Mouse (Mus musculus): ENCODE data around the gene Negr1.

Negr1 gene

DNA sequence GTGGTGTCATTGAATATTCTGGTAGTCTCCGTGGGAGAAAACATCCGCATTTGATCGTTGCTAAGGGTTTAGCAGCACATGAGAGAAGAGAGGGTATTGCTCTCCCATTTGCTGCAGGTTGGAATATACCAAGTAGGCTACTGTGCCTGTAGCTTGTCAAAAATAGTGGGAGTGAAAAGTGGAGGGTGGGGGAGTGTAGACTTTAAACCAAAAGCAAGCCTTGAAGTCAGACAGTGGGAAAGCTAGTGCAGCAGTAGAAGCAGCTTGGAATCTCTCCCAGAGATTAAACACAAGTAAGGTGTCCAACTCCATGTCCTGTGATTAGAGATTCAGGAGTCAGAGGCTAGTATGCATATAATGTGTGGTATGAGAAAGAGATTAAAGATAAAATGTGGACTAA is 248.2 kb downstream of the Negr1 start:
- DNase-seq = no peak

DNA sequence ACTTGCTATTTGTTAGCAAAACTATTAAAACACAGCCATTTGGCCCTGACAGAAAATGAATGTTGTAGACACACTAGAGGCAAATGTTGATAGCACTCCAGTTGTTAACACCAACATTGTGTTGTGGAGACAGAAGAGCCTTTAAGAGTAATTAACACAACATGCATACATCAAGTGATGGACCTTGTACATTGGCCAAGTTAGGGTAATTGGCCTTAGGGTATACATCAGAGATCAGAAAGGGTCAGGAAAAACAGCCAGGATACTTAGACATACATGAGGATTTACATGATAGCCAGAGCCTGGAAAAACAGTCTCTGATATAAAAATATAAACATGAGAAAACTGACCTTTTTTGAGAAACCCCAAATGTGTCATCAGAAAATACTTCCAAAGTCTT is 255.3 kb downstream of the Negr1 start:
- DNase-seq = no peak

DNA sequence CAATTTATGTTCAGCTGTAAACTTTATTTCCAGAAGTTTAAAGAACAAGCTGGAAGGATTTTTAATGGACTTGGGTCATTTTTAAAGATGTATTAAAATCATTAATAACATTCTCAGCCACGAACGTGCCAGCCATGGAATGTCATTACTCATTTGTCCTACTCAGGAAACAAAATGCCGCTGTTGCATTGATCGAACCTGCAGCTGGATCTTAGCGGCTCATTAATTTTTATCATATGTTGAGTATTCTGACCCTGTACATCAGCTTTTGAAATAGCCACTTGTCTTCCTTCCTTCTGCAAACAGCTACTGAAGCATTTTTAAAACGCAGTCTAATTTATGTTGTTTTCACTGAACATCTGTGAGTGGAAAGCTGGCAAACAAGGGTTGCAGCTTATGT is 255.9 kb downstream of the Negr1 start:
- no peak for DNase-seq

- no peak for DNase-seq
Observed at GRCm38 (mm10) chr3:156823039-156823438, 261.4 kb downstream of the Negr1 start.

DNA sequence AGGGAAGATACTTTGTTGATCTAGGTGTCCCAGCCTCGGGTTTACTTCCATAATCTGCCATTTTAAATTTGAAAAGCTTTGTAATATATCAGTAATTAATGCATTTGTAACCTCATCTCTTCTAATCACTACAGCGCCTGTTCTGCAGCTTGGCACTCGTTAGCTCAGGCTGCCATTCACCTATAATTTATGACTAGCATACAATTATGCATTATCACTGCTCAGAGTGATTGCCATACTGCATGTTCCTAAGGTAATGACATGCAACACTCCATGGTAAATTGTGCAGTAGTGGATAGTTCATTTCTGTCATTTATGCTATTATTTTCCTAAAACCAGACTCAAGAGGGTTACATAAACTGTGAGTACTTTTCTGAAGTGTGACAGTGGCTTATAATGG is 272.3 kb downstream of the Negr1 start:
- no peak for DNase-seq

- DNase-seq = no peak
Observed at GRCm38 (mm10) chr3:156838550-156838949, 277.0 kb downstream of the Negr1 start.

GRCm38 (mm10) chr3:156848385-156848784 is 286.8 kb downstream of the Negr1 start:
- no peak for DNase-seq

DNA sequence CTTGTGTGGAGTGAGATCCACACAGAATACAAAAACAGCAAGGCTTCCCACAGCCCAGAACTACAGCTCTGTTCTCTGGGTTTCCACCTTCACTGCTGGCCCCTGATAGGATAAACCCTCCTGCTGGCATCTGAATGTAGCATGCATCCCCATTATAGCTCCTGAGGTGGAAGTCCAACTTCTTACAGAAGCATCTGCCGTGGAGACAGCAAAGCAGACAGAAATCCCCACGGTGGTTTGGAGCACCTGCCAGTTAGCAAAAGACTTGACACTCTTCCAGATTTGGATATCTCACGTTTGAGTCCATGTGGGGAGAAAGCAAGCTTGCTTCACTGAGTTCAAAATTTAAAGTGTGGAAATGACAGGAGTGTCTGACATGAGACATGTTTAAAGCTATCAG is 290.3 kb downstream of the Negr1 start:
- no peak for DNase-seq

DNA sequence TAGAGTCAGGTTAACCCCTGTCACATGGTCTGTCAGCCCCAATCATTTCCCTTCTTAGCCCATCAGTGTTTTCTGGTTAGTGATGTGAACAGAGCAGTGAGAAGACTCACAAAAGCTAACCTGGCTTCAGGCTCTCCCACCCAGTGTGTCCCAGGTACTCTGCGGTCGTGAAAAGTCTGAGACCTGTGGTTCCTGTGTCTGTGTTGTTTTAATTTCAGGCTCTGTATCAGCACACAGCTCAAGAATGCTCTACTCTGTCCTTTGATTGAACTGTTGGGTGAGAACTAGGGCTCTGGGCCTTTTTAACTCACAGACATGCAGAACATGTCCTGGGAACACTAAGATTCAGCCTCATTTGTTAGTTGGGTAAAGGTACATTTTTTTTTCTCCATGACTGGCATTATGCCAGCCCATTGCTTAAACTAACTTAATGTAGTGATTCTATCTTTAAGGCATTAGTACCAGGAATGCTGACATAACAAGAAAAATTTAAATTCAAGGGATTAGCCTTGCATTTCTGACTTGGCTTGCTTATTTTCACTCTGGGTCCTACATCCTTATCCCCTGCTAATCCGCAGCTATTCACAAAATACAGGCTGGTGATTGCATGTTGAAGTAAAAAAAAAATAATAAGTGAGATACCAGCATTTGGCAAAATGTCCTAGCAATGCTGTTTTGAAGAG is 308.8 kb downstream of the Negr1 start:
- no peak for DNase-seq

- no peak for DNase-seq
Observed at GRCm38 (mm10) chr3:156870922-156871257, 309.3 kb downstream of the Negr1 start.

- DNase-seq = no peak
Observed at GRCm38 (mm10) chr3:156871641-156872196, 310.1 kb downstream of the Negr1 start.

GRCm38 (mm10) chr3:156876551-156876950 is 315.0 kb downstream of the Negr1 start:
- DNase-seq = no peak

DNA sequence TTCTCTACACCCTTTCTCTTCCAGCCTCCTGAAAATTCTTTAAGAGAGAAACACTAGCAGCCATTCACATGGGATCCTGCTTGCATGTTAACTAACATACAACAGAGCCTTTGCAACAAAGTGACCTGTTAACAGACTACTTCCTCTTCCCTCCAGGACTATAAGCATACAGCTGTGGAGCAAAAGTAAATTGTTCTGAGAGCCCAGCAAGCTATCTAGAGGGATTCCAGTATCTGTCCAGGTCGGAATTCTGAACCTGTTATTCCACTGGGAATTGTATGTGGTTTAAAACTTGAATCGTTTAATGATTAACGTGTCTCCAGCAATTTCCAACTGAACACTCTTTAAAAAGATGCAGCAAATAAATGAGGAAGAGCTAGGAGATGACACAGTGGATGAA is 320.5 kb downstream of the Negr1 start:
- no peak for DNase-seq

- DNase-seq = no peak
Observed at GRCm38 (mm10) chr3:156883873-156884272, 322.3 kb downstream of the Negr1 start.

DNA sequence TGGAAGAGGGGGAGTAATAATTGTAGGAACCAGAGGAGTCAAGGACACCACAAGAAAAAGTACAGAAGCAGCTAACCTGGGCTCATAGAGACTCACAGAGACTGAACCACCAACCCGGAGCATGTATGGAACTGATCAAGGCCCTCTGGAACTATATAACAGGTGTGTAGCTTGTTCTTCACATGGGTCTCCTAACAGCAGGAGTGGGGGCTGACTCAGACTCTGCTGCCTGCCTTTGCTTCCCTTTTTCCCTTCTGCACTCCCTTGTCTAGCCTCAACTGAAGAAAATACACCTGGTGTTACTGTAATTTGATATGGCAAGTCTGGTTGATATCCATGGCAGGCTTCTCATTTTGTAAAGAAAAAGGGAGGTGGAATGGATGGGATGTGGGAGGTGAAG is 324.1 kb downstream of the Negr1 start:
- no peak for DNase-seq

GRCm38 (mm10) chr3:156886915-156887314 is 325.3 kb downstream of the Negr1 start:
- no peak for DNase-seq

DNA sequence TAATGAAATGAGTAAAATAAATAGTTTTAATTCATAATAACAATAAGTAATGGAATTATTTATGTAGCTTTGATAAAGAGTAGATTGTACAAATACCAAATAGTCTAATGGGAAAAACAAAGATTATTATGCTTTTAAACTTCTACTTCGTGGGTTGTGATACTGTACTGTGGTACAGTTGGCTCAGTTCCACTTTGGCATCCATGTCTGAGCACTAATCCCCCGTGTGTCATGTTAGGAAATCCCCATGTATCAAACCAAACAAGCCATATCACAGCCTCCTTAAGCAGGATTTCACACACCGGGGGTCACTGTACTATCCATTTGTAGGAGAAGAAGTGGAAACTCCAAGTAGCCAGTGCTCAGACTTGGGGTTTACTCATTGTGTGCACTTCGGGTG is 329.4 kb downstream of the Negr1 start:
- DNase-seq = no peak

- DNase-seq = no peak
Observed at GRCm38 (mm10) chr3:156895322-156895721, 333.7 kb downstream of the Negr1 start.

DNA sequence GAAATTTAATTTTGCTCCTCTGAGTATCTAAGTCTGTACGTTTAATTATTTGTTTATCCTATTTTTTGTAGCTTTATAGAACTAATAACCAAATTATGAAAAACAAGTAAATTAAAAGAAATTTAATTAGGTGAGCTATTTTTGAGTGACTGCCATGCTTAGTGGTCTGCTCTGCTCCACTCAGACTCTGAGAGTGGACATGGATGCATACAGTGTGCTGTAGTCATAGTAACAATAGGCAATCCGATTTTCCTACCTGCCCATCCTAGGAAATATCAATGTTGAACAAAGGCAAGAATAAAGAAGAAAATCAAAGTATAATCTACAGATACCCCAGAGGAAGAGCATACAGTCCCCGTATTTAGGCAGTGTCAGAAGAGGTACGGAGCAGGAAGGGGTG is 334.5 kb downstream of the Negr1 start:
- no peak for DNase-seq

GRCm38 (mm10) chr3:156896552-156896951 is 335.0 kb downstream of the Negr1 start:
- no peak for DNase-seq

DNA sequence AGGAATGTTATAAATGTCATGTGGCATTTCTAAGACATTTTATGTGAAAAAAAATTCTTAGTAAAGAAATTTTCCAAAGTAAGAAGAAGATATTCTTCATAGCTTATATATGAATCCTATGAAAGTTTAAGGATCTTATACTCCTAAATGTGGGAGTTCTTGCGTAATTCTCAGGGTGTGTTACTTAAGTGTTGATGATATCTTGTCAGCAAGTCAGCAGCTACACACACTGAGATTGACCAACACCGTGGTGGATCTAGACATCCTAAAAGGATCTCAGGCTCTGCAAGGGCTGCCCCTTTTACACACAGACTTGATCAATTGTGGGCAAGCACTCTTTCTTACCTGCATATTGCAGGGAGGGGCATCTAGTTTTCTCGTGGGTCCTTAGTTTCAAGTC is 339.5 kb downstream of the Negr1 start:
- no peak for DNase-seq

- DNase-seq = no peak
Observed at GRCm38 (mm10) chr3:156903925-156904576, 342.5 kb downstream of the Negr1 start.

- DNase-seq = no peak
Observed at GRCm38 (mm10) chr3:156912816-156913215, 351.2 kb downstream of the Negr1 start.

GRCm38 (mm10) chr3:156921369-156921768 is 359.8 kb downstream of the Negr1 start:
- DNase-seq = no peak

DNA sequence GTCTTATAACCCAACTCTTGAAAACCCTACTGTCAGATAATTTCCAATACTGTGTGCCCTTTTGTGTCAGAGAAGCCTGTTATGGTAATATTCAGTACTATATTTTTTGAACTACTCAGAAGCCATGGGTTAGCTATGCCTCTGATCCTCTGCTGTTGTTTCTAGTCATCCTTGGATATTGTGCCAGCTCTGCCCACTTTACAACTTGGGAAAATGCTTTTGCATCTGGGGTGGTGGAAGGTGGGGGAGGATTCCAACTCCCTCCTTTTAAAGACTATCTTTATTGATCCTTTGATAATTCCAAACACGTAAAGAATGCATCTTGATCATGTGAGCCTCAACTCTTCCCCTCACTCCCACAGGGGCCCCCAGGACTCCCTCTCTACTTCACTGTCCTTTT is 361.6 kb downstream of the Negr1 start:
- DNase-seq = no peak

Data from liver (tissue).